Mouse (Mus musculus): ENCODE data around the gene Gm32717.
"Not testable (repeated sequence)": the region's sequence is repeated elsewhere in the genome, so short reads cannot be mapped to it uniquely, and the experiment has no call there.

Gm32717 gene

GRCm38 (mm10) chr10:118240680-118241079 lies at the start of gene Gm32717:
Gene Gm32717 (minus strand): TSS chr10:118240780.
- not testable (repeated sequence) for DNase-seq (ENCODE audit: low spot score)

DNA sequence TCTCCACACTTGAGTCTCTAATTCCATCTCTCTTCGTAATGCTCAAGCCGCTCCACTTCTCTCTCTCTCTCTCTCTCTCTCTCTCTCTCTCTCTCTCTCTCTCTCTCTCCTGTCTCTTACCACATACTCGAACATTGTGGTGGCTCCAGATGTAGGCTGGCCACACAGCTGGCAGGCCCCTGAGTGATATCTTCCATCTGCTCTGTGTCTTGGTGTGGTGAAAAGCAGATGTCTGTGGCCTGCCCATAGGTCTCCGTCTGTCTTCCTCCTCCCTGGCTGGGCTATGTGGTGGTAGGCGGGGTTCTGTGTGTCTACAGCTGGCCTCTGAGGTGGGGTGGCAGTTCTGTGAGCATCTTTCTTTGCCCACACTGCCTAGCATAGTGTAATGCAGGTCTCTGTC lies 42.4 kb upstream of the Gm32717 start:
- not testable (repeated sequence) for DNase-seq (ENCODE audit: low spot score)

GRCm38 (mm10) chr10:118282565-118282964 lies 42.0 kb upstream of the Gm32717 start:
- not testable (repeated sequence) for DNase-seq (ENCODE audit: low spot score)

- DNase-seq (ENCODE audit: low spot score), result not testable (repeated sequence)
These were observed 37.5 kb upstream of the Gm32717 start for GRCm38 (mm10) chr10:118278069-118278468.

GRCm38 (mm10) chr10:118271416-118271815 lies 30.8 kb upstream of the Gm32717 start:
- DNase-seq (ENCODE audit: low spot score), result not testable (repeated sequence)

GRCm38 (mm10) chr10:118268812-118269211 lies 28.2 kb upstream of the Gm32717 start:
- DNase-seq (ENCODE audit: low spot score), result not testable (repeated sequence)

DNA sequence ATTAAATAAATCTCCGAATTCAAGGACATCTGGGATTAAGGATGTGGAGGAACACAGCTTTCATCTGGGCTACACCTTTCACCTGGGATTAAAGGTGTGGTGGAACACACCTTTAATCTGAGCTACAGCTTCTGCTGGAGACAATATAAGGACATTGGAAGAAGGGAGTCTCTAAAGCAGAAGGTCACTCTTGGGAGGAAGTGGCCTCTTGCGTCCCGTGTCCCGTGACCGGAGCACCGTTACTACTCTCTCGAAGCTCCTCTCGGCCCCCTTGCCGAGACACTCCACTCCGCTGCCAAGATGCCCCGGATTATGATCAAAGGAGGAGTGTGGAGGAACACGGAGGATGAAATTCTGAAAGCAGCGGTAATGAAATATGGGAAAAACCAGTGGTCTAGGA lies 17.8 kb upstream of the Gm32717 start, which contains the start of gene Gm32802:
Gm32802 (plus strand) TSS at position 301 of the 400 bp plus-strand sequence.
- not testable (repeated sequence) for DNase-seq (ENCODE audit: low spot score)

DNA sequence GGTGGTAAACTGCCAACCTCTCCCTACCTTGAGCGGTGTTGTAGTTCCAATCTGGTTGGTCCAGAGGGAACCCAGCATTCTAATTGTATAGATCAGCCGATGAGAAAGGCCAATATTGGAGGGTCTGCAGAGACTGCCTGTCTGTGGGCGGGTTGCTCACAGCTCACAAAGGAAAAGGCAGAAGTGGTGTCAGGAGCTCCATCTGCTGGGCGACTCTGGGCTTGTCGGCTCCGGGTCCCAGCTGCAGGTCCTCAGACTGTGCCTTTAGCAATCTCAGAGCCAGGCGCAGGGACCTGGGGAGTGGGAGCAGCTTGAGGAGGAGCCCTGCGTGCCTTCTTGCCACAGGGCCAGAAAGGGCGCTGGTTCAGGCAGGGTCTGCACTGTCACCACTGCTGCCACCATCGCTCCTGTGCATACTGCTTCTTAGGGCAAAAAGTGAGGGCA lies 10.3 kb upstream of the Gm32717 start:
- peak; percentile 2 for DNase-seq (ENCODE audit: low spot score)

DNA sequence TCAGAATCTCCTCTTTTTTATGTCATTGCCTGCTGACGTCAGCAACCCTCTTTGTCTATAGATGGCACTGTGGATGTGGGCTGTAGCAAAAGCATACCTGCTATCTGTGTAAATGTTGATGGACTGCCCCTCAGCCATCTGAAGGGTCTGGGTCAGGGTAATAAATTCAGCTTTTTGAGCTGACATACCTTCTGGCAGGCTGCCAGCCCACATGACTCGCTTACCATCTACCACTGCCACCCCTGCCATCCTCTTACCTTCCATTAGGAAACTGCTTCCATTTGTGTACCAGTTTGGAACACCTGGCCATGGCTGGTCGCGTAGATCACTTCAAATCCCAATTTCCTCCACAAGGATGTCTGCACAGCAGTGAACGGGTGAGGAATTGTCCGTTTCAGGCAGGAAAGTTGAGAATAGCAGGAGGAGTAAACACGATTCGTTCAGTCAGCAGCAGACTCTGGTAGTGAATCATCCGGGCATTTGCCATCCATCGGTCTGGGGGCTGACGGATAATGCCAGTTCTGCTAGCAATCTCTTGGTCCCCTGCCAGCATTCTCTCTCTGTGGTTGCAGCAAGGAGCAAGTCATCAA lies 8.5 kb upstream of the Gm32717 start:
- not testable (repeated sequence) for DNase-seq (ENCODE audit: low spot score)

- not testable (repeated sequence) for DNase-seq (ENCODE audit: low spot score)
These were observed 8.0 kb downstream of the Gm32717 start for GRCm38 (mm10) chr10:118232607-118233006.

DNA sequence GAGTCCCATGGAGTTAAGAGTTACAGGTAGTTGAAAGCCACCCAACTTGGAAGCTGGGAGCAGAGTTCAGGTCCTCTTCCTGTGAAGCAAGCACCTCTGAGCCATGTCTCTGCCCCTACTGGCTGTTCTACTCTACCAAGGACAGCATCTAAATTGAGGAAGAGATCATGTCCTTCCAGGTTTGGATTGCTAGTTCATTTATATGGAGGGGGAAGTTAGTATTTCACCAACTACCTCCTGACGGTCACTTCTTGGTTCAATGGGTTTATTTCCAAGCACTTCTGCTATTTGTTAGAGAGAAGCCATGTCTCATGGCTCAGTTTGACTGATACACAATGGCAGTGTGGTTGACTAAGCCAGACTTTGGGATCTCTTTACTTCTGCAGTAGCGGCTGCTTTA lies 13.0 kb downstream of the Gm32717 start:
- DNase-seq (ENCODE audit: low spot score), result not testable (repeated sequence)

- DNase-seq (ENCODE audit: low spot score), result not testable (repeated sequence)
These were observed 24.7 kb downstream of the Gm32717 start for GRCm38 (mm10) chr10:118215719-118216393.

DNA sequence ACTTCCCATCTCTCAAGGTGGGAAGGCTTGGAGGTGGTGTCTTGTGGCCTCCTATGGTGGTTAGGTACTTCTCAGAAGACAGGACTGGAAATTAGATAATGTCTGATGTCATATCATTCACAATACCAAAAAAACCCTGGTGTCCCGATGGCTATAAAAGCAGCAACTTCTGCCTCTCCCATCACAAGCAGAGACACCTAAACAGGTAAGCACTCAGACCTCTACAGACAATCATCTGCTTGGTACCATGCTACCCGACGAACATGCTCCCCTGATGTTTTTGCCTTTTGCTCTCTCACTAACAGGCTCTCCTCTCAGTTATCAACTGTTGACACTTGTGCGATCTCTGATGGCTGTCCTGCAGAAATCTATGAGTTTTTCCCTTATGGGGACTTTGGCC lies 35.9 kb downstream of the Gm32717 start, which contains the start of gene Il22:
Il22 (plus strand) TSS at position 301 of the 400 bp plus-strand sequence.
- DNase-seq (ENCODE audit: low spot score), result no peak

DNA sequence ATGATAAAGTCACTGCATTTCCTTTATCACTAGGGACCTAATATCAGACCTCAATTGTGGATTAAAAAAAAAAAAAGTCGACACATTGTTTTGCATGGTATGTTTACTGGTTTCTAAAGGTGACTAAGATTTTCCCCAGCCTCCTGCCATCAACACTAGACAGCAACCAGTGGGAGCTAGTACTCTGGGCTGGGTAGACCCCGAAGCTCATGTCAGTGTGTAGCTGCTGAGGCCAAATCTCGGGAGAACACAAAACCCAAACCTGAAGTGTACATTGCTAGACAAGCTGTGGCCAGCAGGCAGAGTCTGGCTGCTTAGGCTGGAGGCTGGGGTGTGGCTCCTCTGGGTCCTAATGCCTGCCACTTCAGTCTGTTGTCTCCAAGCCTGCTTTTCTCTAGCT lies 45.4 kb downstream of the Gm32717 start:
- DNase-seq (ENCODE audit: low spot score), result not testable (repeated sequence)

All from testis, postnatal 14 days (tissue).